Mouse (Mus musculus) kidney, postnatal 0 days (tissue): ENCODE measurements around the gene Dbp. TPM values are rescaled to one million over a fixed set of nuclear protein-coding genes. Genes with fewer than 3 reads are reported as not detected.

Source experiments
- ATAC-seq: fragments of 200-750 bp; cut with Nextera tagmentation; replicated peaks from 2 replicates; pipeline ENCODE4 v1.8.0; 2017; ENCODE audit warnings: low read depth, moderate number of reproducible peaks, moderate TSS enrichment, moderate library complexity; ENCODE audit not compliant: low FRiP score
- DNase-seq: peaks from one replicate; pipeline ENCODE4 v3.0.0-alpha.2; 2016; ENCODE audit warnings: low spot score
- H3K27ac ChIP-seq: fragments of 300-500 bp; sonication (generic); 2 replicates; pipeline ENCODE4 v1.5.1; 2014; ENCODE audit warnings: mild to moderate bottlenecking
- H3K27me3 ChIP-seq: fragments of 300-500 bp; sonication (generic); 2 replicates; pipeline ENCODE4 v1.6.1; 2014; ENCODE audit warnings: low read length, mixed read lengths; ENCODE audit not compliant: insufficient read depth
- H3K36me3 ChIP-seq: fragments of 300-500 bp; sonication (generic); 2 replicates; pipeline ENCODE4 v1.6.1; 2014; ENCODE audit warnings: low read length, mixed read lengths; ENCODE audit not compliant: insufficient read depth
- H3K4me1 ChIP-seq: fragments of 300-500 bp; sonication (generic); replicated peaks from 2 replicates; pipeline ENCODE4 v1.6.1; 2014; ENCODE audit warnings: antibody characterized with exemption, low read length, mixed read lengths; ENCODE audit not compliant: insufficient read depth
- H3K4me2 ChIP-seq: fragments of 300-500 bp; sonication (generic); 2 replicates; pipeline ENCODE4 v1.6.1; 2014; ENCODE audit warnings: mild to moderate bottlenecking, low read length, moderate library complexity, mixed read lengths
- H3K4me3 ChIP-seq: fragments of 300-500 bp; sonication (generic); replicated peaks from 2 replicates; pipeline ENCODE4 v1.5.1; 2014; ENCODE audit warnings: low read depth, low read length
- H3K9ac ChIP-seq: fragments of 300-500 bp; sonication (generic); 2 replicates; pipeline ENCODE4 v1.6.1; 2014; ENCODE audit warnings: low read depth, low read length
- H3K9me3 ChIP-seq: fragments of 300-500 bp; sonication (generic); replicated peaks from 2 replicates; pipeline ENCODE4 v1.6.1; 2016; ENCODE audit warnings: low read length, inconsistent platforms, mixed read lengths
- CTCF ChIP-seq: IDR thresholded peaks from 2 replicates; pipeline ENCODE4 v1.5.1; 2016; ENCODE audit warnings: antibody characterized with exemption, low read depth, mild to moderate bottlenecking, moderate library complexity
- WGBS: fragments of 180-500 bp; shearing (Covaris S2); extraction: QIAGEN DNeasy Blood & Tissue Kit; methylation state at CpG from one replicate; pipeline ENCODE4 v1.1.7; 2014; 5-methylcytosine and 5-hydroxymethylcytosine counted together
- polyA plus RNA-seq: library from polyadenylated mRNA; unstranded; fragments of >200 nt; fragmentation: Nextera tagmentation; extraction: Ambion mirVana; gene quantifications from 2 replicates; pipeline ENCODE4 v1.2.1, GENCODE M21; 2015

Gene Dbp
- polyA plus RNA-seq, 1 experiment from 2014 or later: 8.4 TPM

DNA sequence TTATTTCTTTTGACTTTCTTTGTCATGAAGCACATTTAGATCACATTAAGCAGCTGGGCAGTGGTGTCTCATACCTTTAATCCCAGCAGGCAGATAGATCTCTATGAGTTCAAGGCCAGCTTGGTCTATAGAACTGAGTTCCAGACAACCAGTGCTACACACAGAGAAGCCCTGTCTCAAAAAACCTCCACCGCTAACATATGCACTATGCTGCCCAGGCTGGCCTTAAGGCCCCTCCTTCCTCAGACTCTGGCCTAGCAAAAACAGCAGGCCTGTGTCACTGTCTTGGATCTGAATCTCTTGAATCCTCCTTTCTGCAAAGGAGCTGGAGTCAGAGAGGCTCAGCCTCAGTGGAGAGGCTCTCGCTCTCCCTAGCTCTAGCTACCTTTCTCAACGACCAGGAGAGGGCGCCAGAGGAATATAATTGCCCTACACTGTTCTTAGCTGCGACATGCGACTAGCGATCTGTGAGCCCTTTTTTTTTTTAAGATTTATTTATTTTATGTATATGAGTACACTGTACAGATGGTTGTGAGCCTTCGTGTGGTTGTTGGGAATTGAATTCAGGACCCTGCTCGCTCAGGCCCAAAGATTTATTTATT is 34.4 kb downstream of the Dbp start:
- H3K27ac ChIP-seq: no peak overlapping the region
- no peak overlapping the region for H3K4me2 ChIP-seq
- TF ChIP-seq CTCF: peak; percentile 90
- 0 out of 2 replicates have a peak, but pooled peaks cover 6% of the 10 kb centered on the region for H3K4me1 ChIP-seq
- H3K9me3 ChIP-seq: no peaks in the 10 kb centered on the region
- ATAC-seq: peak; percentile 74
- 8% methylated on average over 9 of the region's 9 CpGs for WGBS
- no peak overlapping the region for H3K4me3 ChIP-seq
- no peak overlapping the region for H3K9ac ChIP-seq
- DNase-seq: peak; percentile 92
- no peaks in the 10 kb centered on the region for H3K36me3 ChIP-seq
- H3K27me3 ChIP-seq: no peaks in the 10 kb centered on the region

DNA sequence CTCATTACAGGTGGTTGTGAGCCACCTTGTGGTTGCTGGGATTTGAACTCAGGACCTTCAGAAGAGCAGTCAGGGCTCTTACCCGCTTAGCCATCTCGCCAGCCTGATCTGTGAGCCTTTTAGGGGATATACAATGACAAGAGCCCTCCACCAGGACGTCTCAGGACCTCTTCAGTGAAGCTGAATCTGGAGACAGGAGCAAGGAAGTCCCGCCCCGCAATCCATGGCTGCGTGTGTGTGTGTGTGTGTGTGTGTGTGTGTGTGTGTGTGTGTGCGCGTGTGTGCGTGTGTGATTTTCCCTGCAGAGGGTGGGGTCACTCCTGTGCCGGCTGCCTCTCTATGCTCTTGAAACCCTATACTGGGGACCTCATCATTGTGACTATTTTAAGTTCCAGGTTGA is 34.9 kb downstream of the Dbp start:
- no peak overlapping the region for H3K4me2 ChIP-seq
- no peak overlapping the region for H3K27ac ChIP-seq
- 0 out of 2 replicates have a peak, but pooled peaks cover 6% of the 10 kb centered on the region for H3K4me1 ChIP-seq
- DNase-seq (no peak), ATAC-seq (no peak)
- no peak overlapping the region for H3K9ac ChIP-seq
- no peaks in the 10 kb centered on the region for H3K27me3 ChIP-seq
- no peak overlapping the region for H3K4me3 ChIP-seq
- no peaks in the 10 kb centered on the region for H3K9me3 ChIP-seq
- TF ChIP-seq CTCF: no peak
- 69% methylated on average over 10 of the region's 10 CpGs for WGBS
- H3K36me3 ChIP-seq: no peaks in the 10 kb centered on the region

DNA sequence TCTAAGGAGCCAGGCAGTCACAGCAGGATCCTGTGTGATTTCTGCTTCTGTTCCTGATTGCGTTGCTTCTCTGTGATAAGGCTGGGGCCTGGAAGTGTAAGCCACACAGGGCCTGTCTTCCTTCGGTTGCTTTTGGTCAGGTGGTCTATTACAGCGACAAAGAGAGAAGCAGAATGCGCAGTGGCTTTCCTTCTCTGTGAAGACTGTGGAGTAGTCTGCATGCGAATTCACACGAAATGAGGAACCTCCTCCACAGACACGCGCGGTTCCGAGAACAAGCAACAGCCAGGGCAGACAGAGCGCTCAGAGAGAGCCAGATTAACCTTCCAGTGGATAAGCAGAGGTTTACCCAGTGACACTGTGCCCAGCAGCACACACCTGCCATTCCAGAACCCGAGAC is 36.4 kb downstream of the Dbp start:
- DNase-seq (no peak), ATAC-seq (no peak)
- no peak overlapping the region for H3K27ac ChIP-seq
- H3K27me3 ChIP-seq: no peaks in the 10 kb centered on the region
- H3K4me1 ChIP-seq: 0 out of 2 replicates have a peak, but pooled peaks cover 6% of the 10 kb centered on the region
- 87% methylated on average over 12 of the region's 12 CpGs for WGBS
- no peak for TF ChIP-seq CTCF
- no peaks in the 10 kb centered on the region for H3K36me3 ChIP-seq
- H3K9me3 ChIP-seq: no peaks in the 10 kb centered on the region
- H3K4me3 ChIP-seq: no peak overlapping the region
- no peak overlapping the region for H3K9ac ChIP-seq
- no peak overlapping the region for H3K4me2 ChIP-seq

DNA sequence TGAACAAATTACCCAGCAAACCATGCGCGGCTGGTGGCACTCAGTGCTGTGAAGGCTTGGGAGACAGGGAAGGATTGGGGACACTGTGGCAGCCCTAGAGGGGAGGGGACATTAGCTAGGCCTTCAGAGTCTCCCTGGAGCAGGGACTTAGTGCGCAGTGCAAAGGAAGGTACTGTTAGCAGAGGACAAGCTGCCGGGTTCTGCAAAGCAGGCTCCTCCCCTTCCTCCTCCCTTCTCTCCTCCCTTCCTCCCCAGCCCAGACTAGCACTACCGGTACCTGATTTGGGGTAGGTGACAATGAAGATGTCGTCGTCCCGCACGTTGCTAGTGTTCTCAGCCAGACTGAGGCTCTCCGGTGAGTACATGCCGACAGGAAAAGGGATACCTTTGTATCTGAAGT is 36.9 kb downstream of the Dbp start:
- Histone ChIP-seq H3K4me2 (peak overlapping the region; percentile 38), H3K27me3 (no peaks in the 10 kb centered on the region), H3K9ac (no peak overlapping the region), H3K4me3 (peak overlapping the region; percentile 20), H3K27ac (no peak overlapping the region), H3K4me1 (0 out of 2 replicates have a peak, but pooled peaks cover 6% of the 10 kb centered on the region), H3K36me3 (no peaks in the 10 kb centered on the region), H3K9me3 (no peaks in the 10 kb centered on the region)
- WGBS: 38% methylated on average over 11 of the region's 11 CpGs
- DNase-seq: no peak
- no peak for TF ChIP-seq CTCF
- ATAC-seq: no peak

DNA sequence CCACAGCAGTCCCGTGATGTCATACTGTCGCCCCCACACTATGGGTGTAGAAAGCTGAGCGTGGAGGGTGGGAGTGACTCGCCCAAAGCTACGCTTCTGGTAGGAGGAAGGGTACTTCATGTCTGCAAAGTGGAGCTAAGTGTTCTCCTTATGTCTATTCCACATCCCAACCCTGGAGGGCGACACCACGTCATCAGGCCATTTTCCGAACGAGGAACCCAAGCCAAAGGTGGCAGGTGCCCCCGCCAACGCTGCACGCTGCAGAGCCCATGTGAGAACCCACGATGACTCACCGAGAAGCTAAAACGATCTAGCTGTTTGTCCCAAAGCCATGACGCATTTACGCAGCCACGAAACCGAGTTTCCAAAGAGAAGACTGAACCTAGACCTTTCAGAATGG is 37.5 kb downstream of the Dbp start:
- H3K36me3 ChIP-seq: no peaks in the 10 kb centered on the region
- ATAC-seq (0 out of 2 replicates have a peak, but pooled peaks have one; percentile 14), DNase-seq (no peak)
- no peaks in the 10 kb centered on the region for H3K9me3 ChIP-seq
- H3K27ac ChIP-seq: no peak overlapping the region
- H3K4me3 ChIP-seq: peak overlapping the region; percentile 20
- peak; percentile 55 for TF ChIP-seq CTCF
- peak overlapping the region; percentile 38 for H3K4me2 ChIP-seq
- no peaks in the 10 kb centered on the region for H3K27me3 ChIP-seq
- no peak overlapping the region for H3K9ac ChIP-seq
- H3K4me1 ChIP-seq: 0 out of 2 replicates have a peak, but pooled peaks cover 6% of the 10 kb centered on the region
- WGBS: 42% methylated on average over 19 of the region's 19 CpGs

DNA sequence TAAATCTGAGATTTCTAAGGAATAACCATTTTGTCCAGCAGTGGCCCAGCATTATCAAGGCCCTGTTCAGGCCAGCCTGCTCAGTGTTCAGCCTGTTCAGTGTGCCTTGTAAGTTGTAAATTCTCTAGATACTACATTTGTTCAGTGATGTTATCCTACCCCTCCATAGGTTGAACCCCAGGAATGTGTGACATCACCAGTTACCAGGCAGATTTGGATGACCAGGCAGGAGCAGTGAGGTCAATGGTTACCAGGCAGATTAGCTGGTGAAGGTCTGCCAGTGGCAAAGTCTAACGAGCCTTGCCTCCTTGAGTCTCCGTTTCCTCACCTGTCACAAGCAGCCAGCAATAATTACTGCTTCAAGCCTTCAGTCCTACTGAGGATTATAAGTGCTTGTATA is 39.5 kb downstream of the Dbp start:
- H3K36me3 ChIP-seq: no peaks in the 10 kb centered on the region
- WGBS: 33% methylated on average over 2 of the region's 2 CpGs

More for the DNA sequence above, 39.5 kb downstream of the Dbp start:
- TF ChIP-seq CTCF: no peak
- H3K27ac ChIP-seq: no peak overlapping the region
- H3K9ac ChIP-seq: no peak overlapping the region
- H3K4me3 ChIP-seq: no peak overlapping the region
- H3K4me2 ChIP-seq: no peak overlapping the region
- H3K27me3 ChIP-seq: no peaks in the 10 kb centered on the region
- H3K4me1 ChIP-seq: 0 out of 2 replicates have a peak, but pooled peaks cover 6% of the 10 kb centered on the region
- ATAC-seq (peak; percentile 83), DNase-seq (peak; percentile 94)
- no peaks in the 10 kb centered on the region for H3K9me3 ChIP-seq
